Mouse (Mus musculus): ENCODE results near the gene Pmepa1.

Gene Pmepa1

GRCm38 (mm10) chr2:173247911-173248310 is 28.4 kb downstream of the Pmepa1 start:
- TF ChIP-seq POU5F1 (IDR thresholded peaks at IDR 0.05; ENCODE audit: borderline replicate concordance, low read length) (no peak), NANOG (IDR thresholded peaks at IDR 0.05; ENCODE audit: borderline replicate concordance, low read length) (no peak), CTCF (conservative IDR thresholded peaks at IDR 0.05; ENCODE audit: low read length) (no peak)
- Histone ChIP-seq H3K4me3 (replicated peaks; ENCODE audit: low read length) (peak overlapping the region; percentile 41; the same call in 1 of the 2 replicates), H3K4me1 (replicated peaks; ENCODE audit: low read depth, low read length) (peaks cover 98% of the 10 kb centered on the region), H3K9me3 (ENCODE audit: low read length) (no peaks in the 10 kb centered on the region), H3K36me3 (ENCODE audit: insufficient read depth, low read length) (no peaks in the 10 kb centered on the region), H3K27me3 (ENCODE audit: insufficient read depth, low read length) (no peaks in the 10 kb centered on the region)

DNA sequence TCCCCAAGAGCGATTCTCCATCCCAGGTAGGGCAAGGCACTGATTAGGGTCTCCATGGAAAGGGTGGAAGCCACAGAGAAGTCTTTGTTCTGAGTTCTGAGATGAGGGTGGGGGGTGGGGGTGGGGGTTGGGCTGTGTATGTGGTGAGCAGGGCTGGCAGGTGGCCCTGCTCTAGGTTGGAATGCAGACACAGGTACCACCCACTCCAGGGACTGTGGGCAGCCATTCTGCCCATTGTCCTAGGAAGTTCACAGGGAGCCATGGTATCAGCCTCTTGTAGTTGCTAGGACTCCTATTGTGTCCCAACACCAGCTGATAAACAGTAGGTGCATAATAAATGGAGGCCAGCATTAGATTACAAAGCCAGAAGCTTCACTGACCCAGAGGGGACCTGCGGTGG is 29.1 kb downstream of the Pmepa1 start:
- Histone ChIP-seq H3K9me3 (ENCODE audit: low read length) (no peaks in the 10 kb centered on the region), H3K4me1 (replicated peaks; ENCODE audit: low read depth, low read length) (peaks cover 99% of the 10 kb centered on the region), H3K36me3 (ENCODE audit: insufficient read depth, low read length) (no peaks in the 10 kb centered on the region), H3K27me3 (ENCODE audit: insufficient read depth, low read length) (no peaks in the 10 kb centered on the region), H3K4me3 (replicated peaks; ENCODE audit: low read length) (peak overlapping the region; percentile 54)
- TF ChIP-seq POU5F1 (IDR thresholded peaks at IDR 0.05; ENCODE audit: borderline replicate concordance, low read length): no peak
- TF ChIP-seq NANOG (IDR thresholded peaks at IDR 0.05; ENCODE audit: borderline replicate concordance, low read length): no peak
- no peak for TF ChIP-seq CTCF (conservative IDR thresholded peaks at IDR 0.05; ENCODE audit: low read length)

DNA sequence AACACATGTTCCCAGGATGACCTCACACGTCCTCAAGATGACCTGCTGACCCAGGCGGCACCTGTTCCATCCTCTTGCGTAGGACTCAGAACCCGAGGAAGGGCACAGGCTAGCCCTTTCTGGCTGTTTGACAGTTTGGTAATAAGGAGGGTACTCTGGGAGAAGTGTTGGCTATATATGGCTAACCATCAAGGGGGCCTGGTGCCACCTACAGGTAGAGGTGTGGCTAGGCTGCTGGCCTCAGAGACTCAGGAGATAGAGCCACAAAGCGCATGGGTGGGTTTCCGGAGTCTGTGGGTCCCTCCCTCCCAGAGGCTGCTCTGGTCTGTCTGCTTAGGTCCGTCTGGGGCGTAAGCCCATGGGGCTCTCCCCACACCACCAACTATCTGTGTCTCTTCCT is 29.6 kb downstream of the Pmepa1 start:
- TF ChIP-seq CTCF (conservative IDR thresholded peaks at IDR 0.05; ENCODE audit: low read length) (no peak), NANOG (IDR thresholded peaks at IDR 0.05; ENCODE audit: borderline replicate concordance, low read length) (no peak), POU5F1 (IDR thresholded peaks at IDR 0.05; ENCODE audit: borderline replicate concordance, low read length) (no peak)
- Histone ChIP-seq H3K4me3 (replicated peaks; ENCODE audit: low read length) (peak overlapping the region; percentile 54), H3K4me1 (replicated peaks; ENCODE audit: low read depth, low read length) (peaks cover 97% of the 10 kb centered on the region), H3K9me3 (ENCODE audit: low read length) (no peaks in the 10 kb centered on the region), H3K36me3 (ENCODE audit: insufficient read depth, low read length) (no peaks in the 10 kb centered on the region), H3K27me3 (ENCODE audit: insufficient read depth, low read length) (no peaks in the 10 kb centered on the region)

- peaks cover 97% of the 10 kb centered on the region for H3K4me1 ChIP-seq (replicated peaks; ENCODE audit: low read depth, low read length)
- H3K27me3 ChIP-seq (ENCODE audit: insufficient read depth, low read length): no peaks in the 10 kb centered on the region
- peaks cover 8% of the 10 kb centered on the region; the same call in 1 of the 2 replicates for H3K36me3 ChIP-seq (ENCODE audit: insufficient read depth, low read length)
- peak overlapping the region; percentile 54 for H3K4me3 ChIP-seq (replicated peaks; ENCODE audit: low read length)
- TF ChIP-seq POU5F1 (IDR thresholded peaks at IDR 0.05; ENCODE audit: borderline replicate concordance, low read length) (no peak), NANOG (IDR thresholded peaks at IDR 0.05; ENCODE audit: borderline replicate concordance, low read length) (no peak)
- no peaks in the 10 kb centered on the region for H3K9me3 ChIP-seq (ENCODE audit: low read length)
Measured at GRCm38 (mm10) chr2:173245258-173245657, 31.1 kb downstream of the Pmepa1 start.

- Histone ChIP-seq H3K9me3 (ENCODE audit: low read length) (no peaks in the 10 kb centered on the region), H3K36me3 (ENCODE audit: insufficient read depth, low read length) (peaks cover 8% of the 10 kb centered on the region; the same call in 1 of the 2 replicates), H3K27me3 (ENCODE audit: insufficient read depth, low read length) (no peaks in the 10 kb centered on the region), H3K4me1 (replicated peaks; ENCODE audit: low read depth, low read length) (peaks cover 96% of the 10 kb centered on the region), H3K4me3 (replicated peaks; ENCODE audit: low read length) (no peak overlapping the region)
- no peak for TF ChIP-seq POU5F1 (IDR thresholded peaks at IDR 0.05; ENCODE audit: borderline replicate concordance, low read length)
- TF ChIP-seq NANOG (IDR thresholded peaks at IDR 0.05; ENCODE audit: borderline replicate concordance, low read length): no peak
- no peak for TF ChIP-seq CTCF (conservative IDR thresholded peaks at IDR 0.05; ENCODE audit: low read length)
Measured at GRCm38 (mm10) chr2:173244108-173244507, 32.2 kb downstream of the Pmepa1 start.

- no peaks in the 10 kb centered on the region for H3K9me3 ChIP-seq (ENCODE audit: low read length)
- H3K4me1 ChIP-seq (replicated peaks; ENCODE audit: low read depth, low read length): peaks cover 96% of the 10 kb centered on the region
- H3K4me3 ChIP-seq (replicated peaks; ENCODE audit: low read length): no peak overlapping the region
- no peaks in the 10 kb centered on the region for H3K27me3 ChIP-seq (ENCODE audit: insufficient read depth, low read length)
- TF ChIP-seq POU5F1 (IDR thresholded peaks at IDR 0.05; ENCODE audit: borderline replicate concordance, low read length) (no peak), NANOG (IDR thresholded peaks at IDR 0.05; ENCODE audit: borderline replicate concordance, low read length) (no peak), CTCF (conservative IDR thresholded peaks at IDR 0.05; ENCODE audit: low read length) (no peak)
- peaks cover 8% of the 10 kb centered on the region; the same call in 1 of the 2 replicates for H3K36me3 ChIP-seq (ENCODE audit: insufficient read depth, low read length)
Measured at GRCm38 (mm10) chr2:173243616-173244015, 32.7 kb downstream of the Pmepa1 start.

- Histone ChIP-seq H3K9me3 (ENCODE audit: low read length) (no peaks in the 10 kb centered on the region), H3K4me3 (replicated peaks; ENCODE audit: low read length) (peak overlapping the region; percentile 39; the same call in 1 of the 2 replicates), H3K36me3 (ENCODE audit: insufficient read depth, low read length) (peaks cover 8% of the 10 kb centered on the region; the same call in 1 of the 2 replicates), H3K4me1 (replicated peaks; ENCODE audit: low read depth, low read length) (peaks cover 96% of the 10 kb centered on the region), H3K27me3 (ENCODE audit: insufficient read depth, low read length) (no peaks in the 10 kb centered on the region)
- TF ChIP-seq CTCF (conservative IDR thresholded peaks at IDR 0.05; ENCODE audit: low read length) (no peak), NANOG (IDR thresholded peaks at IDR 0.05; ENCODE audit: borderline replicate concordance, low read length) (no peak), POU5F1 (IDR thresholded peaks at IDR 0.05; ENCODE audit: borderline replicate concordance, low read length) (no peak)
Measured at GRCm38 (mm10) chr2:173242874-173243273, 33.5 kb downstream of the Pmepa1 start.

GRCm38 (mm10) chr2:173240738-173241137 is 35.6 kb downstream of the Pmepa1 start:
- Histone ChIP-seq H3K36me3 (ENCODE audit: insufficient read depth, low read length) (peaks cover 8% of the 10 kb centered on the region; the same call in 1 of the 2 replicates), H3K4me1 (replicated peaks; ENCODE audit: low read depth, low read length) (peaks cover 95% of the 10 kb centered on the region), H3K27me3 (ENCODE audit: insufficient read depth, low read length) (no peaks in the 10 kb centered on the region), H3K4me3 (replicated peaks; ENCODE audit: low read length) (0 out of 2 replicates have a peak overlapping the region, but pooled peaks have one; percentile 17), H3K9me3 (ENCODE audit: low read length) (no peaks in the 10 kb centered on the region)
- TF ChIP-seq CTCF (conservative IDR thresholded peaks at IDR 0.05; ENCODE audit: low read length) (no peak), POU5F1 (IDR thresholded peaks at IDR 0.05; ENCODE audit: borderline replicate concordance, low read length) (no peak), NANOG (IDR thresholded peaks at IDR 0.05; ENCODE audit: borderline replicate concordance, low read length) (no peak)

- no peak for TF ChIP-seq POU5F1 (IDR thresholded peaks at IDR 0.05; ENCODE audit: borderline replicate concordance, low read length)
- TF ChIP-seq CTCF (conservative IDR thresholded peaks at IDR 0.05; ENCODE audit: low read length): no peak
- TF ChIP-seq NANOG (IDR thresholded peaks at IDR 0.05; ENCODE audit: borderline replicate concordance, low read length): no peak
- Histone ChIP-seq H3K9me3 (ENCODE audit: low read length) (no peaks in the 10 kb centered on the region), H3K4me1 (replicated peaks; ENCODE audit: low read depth, low read length) (peaks cover 95% of the 10 kb centered on the region), H3K27me3 (ENCODE audit: insufficient read depth, low read length) (no peaks in the 10 kb centered on the region), H3K36me3 (ENCODE audit: insufficient read depth, low read length) (peaks cover 15% of the 10 kb centered on the region), H3K4me3 (replicated peaks; ENCODE audit: low read length) (peak overlapping the region; percentile 70)
Measured at GRCm38 (mm10) chr2:173238522-173238921, 37.8 kb downstream of the Pmepa1 start.

Measured in E14TG2a.4 (cell line).